Mouse (Mus musculus) heart, embryonic 12.5 days (tissue): ENCODE results near the gene Ica1. TPM values are rescaled to one million over a fixed set of nuclear protein-coding genes. Genes with fewer than 3 reads are reported as not detected.

ENCODE experiments used
- ATAC-seq: fragments of 200-750 bp; cut with Nextera tagmentation; 2 replicates; pipeline ENCODE4 v1.8.0; 2017; ENCODE audit warnings: moderate TSS enrichment, moderate library complexity; ENCODE audit not compliant: insufficient number of reproducible peaks, low FRiP score
- H3K27ac ChIP-seq: fragments of 300-500 bp; sonication (generic); 2 replicates; pipeline ENCODE4 v1.5.1; 2016; ENCODE audit warnings: mild to moderate bottlenecking, moderate library complexity; ENCODE audit not compliant: poor library complexity, severe bottlenecking
- H3K27me3 ChIP-seq: fragments of 300-500 bp; sonication (generic); replicated peaks from 2 replicates; pipeline ENCODE4 v1.6.1; 2016; ENCODE audit warnings: mild to moderate bottlenecking, moderate library complexity
- H3K36me3 ChIP-seq: fragments of 300-500 bp; sonication (generic); 2 replicates; pipeline ENCODE4 v1.6.1; 2016; ENCODE audit warnings: mild to moderate bottlenecking, moderate library complexity
- H3K4me1 ChIP-seq: fragments of 300-500 bp; sonication (generic); replicated peaks from 2 replicates; pipeline ENCODE4 v1.6.1; 2016; ENCODE audit warnings: mild to moderate bottlenecking
- H3K4me2 ChIP-seq: fragments of 300-500 bp; sonication (generic); 2 replicates; pipeline ENCODE4 v1.6.1; 2016; ENCODE audit warnings: mild to moderate bottlenecking, moderate library complexity
- H3K4me3 ChIP-seq: fragments of 300-500 bp; sonication (generic); 2 replicates; pipeline ENCODE4 v1.5.1; 2016; ENCODE audit warnings: mild to moderate bottlenecking
- H3K9ac ChIP-seq: fragments of 300-500 bp; sonication (generic); 2 replicates; pipeline ENCODE4 v1.6.1; 2016; ENCODE audit warnings: mild to moderate bottlenecking, moderate library complexity
- H3K9me3 ChIP-seq: fragments of 300-500 bp; sonication (generic); replicated peaks from 2 replicates; pipeline ENCODE4 v1.6.1; 2016; ENCODE audit warnings: mild to moderate bottlenecking, moderate library complexity
- WGBS: fragments of 180-500 bp; shearing (Covaris S2); methylation state at CpG from one replicate; pipeline ENCODE4 v1.1.7; 2016; 5-methylcytosine and 5-hydroxymethylcytosine counted together
- polyA plus RNA-seq: library from polyadenylated mRNA; unstranded; fragments of >200 nt; fragmentation: Nextera tagmentation; extraction: Ambion mirVana; gene quantifications from 2 replicates; pipeline ENCODE4 v1.2.1, GENCODE M21; 2016

The Ica1 gene
- polyA plus RNA-seq, 1 experiment from 2014 or later: 30.5 TPM

DNA sequence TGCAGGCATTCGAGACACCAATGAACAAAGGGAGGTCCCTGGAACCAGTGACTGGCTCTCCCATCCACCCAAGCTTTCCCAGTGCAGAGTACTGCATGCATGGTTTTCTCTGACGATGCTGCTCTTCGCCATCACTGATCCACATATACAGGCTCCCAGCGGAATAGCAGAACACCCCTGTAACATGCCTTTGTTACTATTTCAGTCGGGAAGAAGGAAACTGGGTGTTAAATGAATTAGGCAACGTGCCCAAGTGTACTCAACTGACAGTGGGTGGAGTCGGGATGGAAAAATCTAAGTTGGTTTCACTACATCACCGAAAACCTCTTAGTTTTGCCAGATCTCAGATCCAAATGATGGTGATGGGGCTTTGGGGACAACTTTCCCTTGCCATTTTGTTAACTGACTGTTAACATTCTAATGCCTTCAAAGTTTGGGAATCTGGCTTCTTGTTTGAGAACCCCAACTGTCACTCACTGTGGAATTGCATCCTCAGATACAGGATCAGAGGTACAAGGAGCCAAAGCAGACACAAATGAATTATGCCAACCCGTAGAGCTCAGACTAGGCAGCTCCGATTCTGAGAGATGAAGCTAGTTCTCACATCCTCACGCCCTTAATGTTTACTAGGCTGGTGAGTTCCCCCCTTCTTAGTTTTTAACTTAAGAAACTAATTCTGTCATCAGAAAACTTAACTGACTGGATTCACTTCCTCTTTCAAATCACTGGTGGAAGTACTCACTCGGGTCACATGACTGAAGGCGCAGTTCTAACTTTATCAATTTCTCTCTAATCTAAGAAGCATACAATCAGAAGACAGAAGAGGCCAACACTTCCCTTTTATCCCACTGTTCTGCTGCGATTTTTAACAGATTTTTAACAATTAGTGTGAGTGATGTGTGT lies 91.4 kb downstream of the Ica1 start:
- no peak overlapping the region for H3K4me2 ChIP-seq

DNA sequence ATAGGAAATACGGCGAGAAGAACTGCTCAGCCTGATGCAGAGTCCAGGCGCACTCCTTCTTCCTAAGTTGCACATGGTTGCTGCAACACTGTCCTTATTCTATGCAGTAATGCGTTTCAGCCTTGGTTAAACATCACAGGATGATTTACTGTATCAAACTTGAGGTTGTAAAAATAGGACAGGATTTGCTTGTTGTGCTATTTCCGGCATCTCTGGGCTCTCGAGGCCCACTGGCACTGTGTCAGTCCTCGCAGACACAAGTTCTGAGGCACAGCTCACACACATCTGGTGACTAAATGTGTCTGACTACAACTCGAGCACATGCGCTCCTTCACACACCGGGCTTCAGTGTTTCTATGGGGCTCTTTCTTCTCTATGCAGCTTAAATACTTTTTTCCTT lies 94.9 kb downstream of the Ica1 start:
- H3K27me3 ChIP-seq: no peaks in the 10 kb centered on the region
- H3K27ac ChIP-seq: no peak overlapping the region
- H3K9me3 ChIP-seq: no peaks in the 10 kb centered on the region
- H3K9ac ChIP-seq: no peak overlapping the region
- ATAC-seq: no peak
- peaks cover 7% of the 10 kb centered on the region; the same call in 1 of the 2 replicates for H3K4me1 ChIP-seq
- H3K36me3 ChIP-seq: no peaks in the 10 kb centered on the region
- H3K4me3 ChIP-seq: no peak overlapping the region
- H3K4me2 ChIP-seq: no peak overlapping the region
- 69% methylated on average over 10 of the region's 10 CpGs for WGBS

More for the DNA sequence above, 91.4 kb downstream of the Ica1 start:
- Histone ChIP-seq H3K9me3 (no peaks in the 10 kb centered on the region), H3K36me3 (no peaks in the 10 kb centered on the region), H3K27me3 (no peaks in the 10 kb centered on the region), H3K9ac (no peak overlapping the region), H3K4me1 (peaks cover 7% of the 10 kb centered on the region; the same call in 1 of the 2 replicates), H3K4me3 (no peak overlapping the region), H3K27ac (no peak overlapping the region)
- 79% methylated on average over 14 of the region's 14 CpGs for WGBS
- ATAC-seq: no peak

DNA sequence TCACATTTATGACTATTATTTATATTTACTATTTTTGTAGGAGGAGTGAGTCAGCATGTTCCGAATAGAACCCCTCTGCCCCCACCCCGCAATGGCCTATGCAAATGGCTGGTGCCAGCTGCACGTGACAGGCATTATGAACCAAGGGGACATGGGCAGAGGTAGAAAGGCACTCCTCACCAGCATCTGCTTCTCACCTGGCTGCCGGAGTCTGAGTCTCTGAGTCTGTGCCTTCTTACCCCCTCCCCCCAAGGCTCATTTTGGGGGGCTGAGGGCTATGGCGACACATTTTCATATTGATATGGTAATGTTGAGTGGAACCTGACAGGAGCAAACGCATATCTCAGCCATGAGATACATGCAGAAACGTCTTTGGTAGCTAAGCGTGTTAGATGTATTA lies 97.4 kb downstream of the Ica1 start:
- peaks cover 7% of the 10 kb centered on the region; the same call in 1 of the 2 replicates for H3K4me1 ChIP-seq
- WGBS: 74% methylated on average over 8 of the region's 8 CpGs

DNA sequence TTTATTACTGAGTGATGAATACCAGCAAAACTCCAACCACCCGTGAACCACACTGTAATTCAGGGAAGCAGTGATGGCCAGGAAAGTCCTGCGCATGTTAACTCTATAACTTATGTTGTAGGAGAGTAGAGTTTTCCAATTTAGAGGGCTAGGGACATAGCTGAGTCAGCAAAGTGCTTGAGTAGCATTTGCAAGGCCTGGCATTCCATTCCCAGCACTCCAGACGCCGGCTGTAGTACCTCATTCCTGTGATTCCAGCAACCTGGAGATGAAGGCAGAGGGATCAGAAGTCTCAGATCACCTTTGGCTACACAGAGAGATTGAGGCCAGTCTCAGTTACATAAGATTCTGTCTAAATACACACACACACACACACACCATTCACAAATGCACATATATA lies 105.3 kb downstream of the Ica1 start:
- H3K4me2 ChIP-seq: no peak overlapping the region
- H3K9ac ChIP-seq: no peak overlapping the region
- no peak overlapping the region for H3K27ac ChIP-seq
- ATAC-seq: no peak
- H3K27me3 ChIP-seq: no peaks in the 10 kb centered on the region
- 0 out of 2 replicates have a peak, but pooled peaks cover 3% of the 10 kb centered on the region for H3K36me3 ChIP-seq
- WGBS: 73% methylated on average over 4 of the region's 4 CpGs
- no peaks in the 10 kb centered on the region for H3K9me3 ChIP-seq
- H3K4me1 ChIP-seq: no peaks in the 10 kb centered on the region
- no peak overlapping the region for H3K4me3 ChIP-seq

More for the DNA sequence above, 97.4 kb downstream of the Ica1 start:
- Histone ChIP-seq H3K27ac (no peak overlapping the region), H3K9ac (no peak overlapping the region), H3K4me3 (no peak overlapping the region), H3K4me2 (no peak overlapping the region), H3K9me3 (no peaks in the 10 kb centered on the region), H3K27me3 (no peaks in the 10 kb centered on the region), H3K36me3 (no peaks in the 10 kb centered on the region)
- ATAC-seq: no peak

DNA sequence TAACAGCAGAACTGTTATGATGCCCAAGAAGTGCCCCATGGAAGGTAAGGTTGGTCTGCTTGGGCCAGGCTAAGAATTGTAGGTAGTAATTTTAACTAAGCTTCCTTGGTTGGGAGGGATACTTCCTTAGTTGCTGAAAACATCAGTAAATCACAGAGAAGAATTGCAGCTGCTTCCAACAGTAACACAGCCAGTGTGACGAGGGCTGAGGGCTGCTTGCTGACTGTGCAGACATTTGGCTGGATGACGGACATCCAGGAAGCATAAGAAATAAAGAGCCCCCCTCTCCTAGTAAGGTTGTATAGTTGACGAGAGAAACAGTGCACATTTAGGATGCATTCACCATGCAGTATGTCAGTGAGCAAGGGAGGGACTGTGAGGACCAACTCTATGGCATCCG lies 108.9 kb downstream of the Ica1 start:
- no peaks in the 10 kb centered on the region for H3K9me3 ChIP-seq
- H3K27ac ChIP-seq: no peak overlapping the region
- no peak overlapping the region for H3K4me2 ChIP-seq
- WGBS: 71% methylated on average over 4 of the region's 4 CpGs
- H3K9ac ChIP-seq: no peak overlapping the region
- no peaks in the 10 kb centered on the region for H3K4me1 ChIP-seq
- ATAC-seq: no peak
- peaks cover 7% of the 10 kb centered on the region; the same call in 1 of the 2 replicates for H3K36me3 ChIP-seq
- H3K4me3 ChIP-seq: no peak overlapping the region
- H3K27me3 ChIP-seq: no peaks in the 10 kb centered on the region

DNA sequence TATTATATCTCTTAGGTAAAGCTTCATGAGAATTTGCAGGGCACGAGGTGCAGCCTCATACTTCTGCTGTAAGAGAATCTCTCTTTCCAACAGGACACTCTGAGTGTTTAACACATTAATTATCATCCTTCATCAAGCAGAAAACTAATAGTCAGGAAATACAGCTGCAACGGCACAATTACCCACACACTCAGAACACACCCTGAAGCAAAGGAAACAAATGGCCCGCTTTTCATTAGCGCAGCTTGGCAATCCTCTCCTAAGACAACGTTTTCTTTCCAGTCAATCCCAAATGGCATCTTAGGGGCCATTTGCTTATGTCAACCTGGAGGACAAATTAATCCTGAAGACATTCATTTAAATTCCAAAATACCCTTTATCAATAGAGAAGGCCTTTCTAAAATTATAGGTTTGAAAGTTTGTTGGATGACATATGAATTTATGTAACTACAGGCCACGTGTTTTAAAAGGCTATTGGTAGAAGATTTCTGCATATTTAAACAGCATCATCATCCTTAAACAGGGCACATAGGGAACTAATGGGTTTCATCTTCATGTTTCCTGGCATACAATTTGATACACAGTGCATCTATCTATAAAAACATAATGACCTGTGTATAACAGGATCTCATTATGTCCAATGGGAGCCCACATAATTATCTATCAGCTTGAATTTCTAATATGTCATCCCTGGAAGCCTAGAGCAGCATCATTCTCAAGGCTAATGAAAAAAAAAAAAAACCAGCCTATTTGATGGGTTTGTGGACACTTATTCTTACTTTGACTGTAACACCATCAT lies 110.1 kb downstream of the Ica1 start:
- no peak for ATAC-seq
- 65% methylated on average over 6 of the region's 6 CpGs for WGBS
- Histone ChIP-seq H3K4me1 (no peaks in the 10 kb centered on the region), H3K4me3 (no peak overlapping the region), H3K27me3 (no peaks in the 10 kb centered on the region), H3K36me3 (peaks cover 7% of the 10 kb centered on the region; the same call in 1 of the 2 replicates), H3K27ac (no peak overlapping the region), H3K4me2 (no peak overlapping the region), H3K9ac (no peak overlapping the region), H3K9me3 (no peaks in the 10 kb centered on the region)

DNA sequence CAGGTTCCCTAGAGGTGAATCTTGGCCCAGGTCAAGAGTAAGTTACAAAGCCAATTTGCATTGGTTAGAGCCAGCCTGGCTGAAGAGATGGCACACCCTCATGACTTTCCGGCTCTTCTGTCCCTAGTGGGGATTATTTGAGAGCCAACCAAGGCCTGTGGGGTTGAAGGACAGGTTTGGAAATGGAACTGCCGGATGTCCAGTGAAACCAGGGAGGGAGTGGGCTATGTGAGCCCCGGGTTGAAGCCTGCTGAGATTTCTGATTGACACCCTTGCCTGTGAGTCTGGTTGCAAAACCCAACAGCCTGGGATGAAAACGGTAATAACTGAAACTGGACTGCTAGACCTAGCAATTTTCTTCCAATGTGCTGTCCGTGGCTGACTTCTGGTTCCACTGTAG lies 112.5 kb downstream of the Ica1 start:
- H3K4me2 ChIP-seq: no peak overlapping the region
- no peaks in the 10 kb centered on the region for H3K27me3 ChIP-seq
- H3K9me3 ChIP-seq: no peaks in the 10 kb centered on the region
- ATAC-seq: no peak
- H3K4me1 ChIP-seq: peaks cover 6% of the 10 kb centered on the region
- H3K27ac ChIP-seq: no peak overlapping the region
- H3K4me3 ChIP-seq: no peak overlapping the region
- H3K36me3 ChIP-seq: peaks cover 7% of the 10 kb centered on the region; the same call in 1 of the 2 replicates
- H3K9ac ChIP-seq: no peak overlapping the region
- 88% methylated on average over 5 of the region's 5 CpGs for WGBS

DNA sequence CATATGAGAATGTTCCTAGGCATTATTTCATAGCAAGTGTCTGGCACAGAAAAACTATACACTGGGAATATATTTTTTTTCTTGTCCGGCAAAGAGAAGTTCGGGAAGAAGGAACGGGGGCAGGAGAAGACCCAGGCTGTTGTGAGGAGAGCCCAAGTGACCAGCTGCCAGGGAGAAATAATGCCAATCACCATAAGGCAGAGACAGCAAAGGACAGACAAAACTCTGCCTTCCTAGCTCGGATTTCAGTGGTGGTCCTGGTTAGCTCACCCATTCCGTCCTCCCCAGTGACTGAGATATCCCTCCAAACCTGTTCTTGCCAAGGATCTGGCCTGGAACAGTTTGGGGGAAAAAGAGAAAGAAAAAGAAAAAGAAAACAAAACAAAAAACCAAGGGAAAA lies 113.3 kb downstream of the Ica1 start:
- no peak overlapping the region for H3K4me2 ChIP-seq
- ATAC-seq: no peak
- H3K4me3 ChIP-seq: no peak overlapping the region
- no peaks in the 10 kb centered on the region for H3K27me3 ChIP-seq
- H3K36me3 ChIP-seq: peaks cover 4% of the 10 kb centered on the region; the same call in 1 of the 2 replicates
- peaks cover 6% of the 10 kb centered on the region for H3K4me1 ChIP-seq
- no peaks in the 10 kb centered on the region for H3K9me3 ChIP-seq
- no peak overlapping the region for H3K27ac ChIP-seq
- H3K9ac ChIP-seq: no peak overlapping the region
- 88% methylated on average over 5 of the region's 5 CpGs for WGBS

DNA sequence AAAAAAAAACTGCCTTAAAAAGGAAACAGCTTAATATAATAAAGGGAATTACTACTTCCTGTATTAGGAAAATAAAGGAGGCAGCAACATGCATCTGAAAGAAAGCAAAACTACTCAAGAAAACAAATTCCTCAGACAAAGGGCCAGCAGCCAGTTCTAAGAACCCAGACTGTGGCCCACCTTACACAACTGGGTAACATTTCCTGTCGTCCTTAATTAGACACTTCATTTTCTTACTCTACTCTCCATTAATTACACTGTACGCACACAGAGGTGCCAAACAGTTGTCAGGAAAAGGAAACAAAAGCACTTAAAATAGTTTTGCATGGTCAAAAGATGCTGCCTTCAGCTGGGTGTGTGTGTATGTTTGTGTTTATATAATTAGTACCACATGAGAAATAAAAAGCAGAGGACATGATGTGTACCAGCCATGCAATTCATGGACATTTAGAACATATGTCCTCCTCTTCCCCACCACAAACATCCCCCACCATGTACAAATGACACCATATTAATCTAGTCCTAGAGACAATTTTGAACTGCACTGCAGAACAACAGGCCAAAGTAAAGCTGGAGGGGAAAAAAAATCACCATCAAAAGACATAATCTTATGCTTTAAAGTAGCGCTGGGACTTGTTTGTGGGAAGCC lies 115.1 kb downstream of the Ica1 start:
- 79% methylated on average over 3 of the region's 3 CpGs for WGBS
- Histone ChIP-seq H3K27ac (no peak overlapping the region), H3K4me1 (peaks cover 19% of the 10 kb centered on the region), H3K27me3 (no peaks in the 10 kb centered on the region), H3K9ac (no peak overlapping the region), H3K9me3 (no peaks in the 10 kb centered on the region), H3K4me2 (no peak overlapping the region), H3K4me3 (no peak overlapping the region), H3K36me3 (peaks cover 4% of the 10 kb centered on the region; the same call in 1 of the 2 replicates)
- ATAC-seq: no peak

DNA sequence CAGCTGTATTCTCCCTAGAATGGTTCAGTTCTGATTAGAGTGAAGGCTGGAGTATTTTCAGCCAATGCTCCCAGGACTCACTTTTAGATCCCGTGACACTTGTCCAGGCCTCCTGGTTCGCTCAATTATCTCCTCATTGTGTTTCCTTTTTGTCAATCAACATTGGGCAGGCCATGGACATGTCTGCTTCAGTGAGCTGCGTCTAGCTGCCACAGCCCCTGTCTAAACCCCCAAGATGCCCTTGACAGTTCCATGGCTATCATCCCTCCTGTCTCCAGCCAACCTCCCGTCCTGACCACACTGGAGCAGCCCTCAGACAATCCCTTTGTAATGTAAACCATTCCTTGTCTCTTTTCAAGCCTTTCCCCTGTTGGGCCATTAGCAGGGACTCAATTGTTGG lies 116.9 kb downstream of the Ica1 start:
- Histone ChIP-seq H3K9ac (no peak overlapping the region), H3K4me1 (peaks cover 23% of the 10 kb centered on the region), H3K9me3 (no peaks in the 10 kb centered on the region), H3K36me3 (peaks cover 6% of the 10 kb centered on the region), H3K27ac (no peak overlapping the region), H3K4me2 (no peak overlapping the region), H3K4me3 (no peak overlapping the region), H3K27me3 (no peaks in the 10 kb centered on the region)
- 34% methylated on average over 4 of the region's 4 CpGs for WGBS
- no peak for ATAC-seq

DNA sequence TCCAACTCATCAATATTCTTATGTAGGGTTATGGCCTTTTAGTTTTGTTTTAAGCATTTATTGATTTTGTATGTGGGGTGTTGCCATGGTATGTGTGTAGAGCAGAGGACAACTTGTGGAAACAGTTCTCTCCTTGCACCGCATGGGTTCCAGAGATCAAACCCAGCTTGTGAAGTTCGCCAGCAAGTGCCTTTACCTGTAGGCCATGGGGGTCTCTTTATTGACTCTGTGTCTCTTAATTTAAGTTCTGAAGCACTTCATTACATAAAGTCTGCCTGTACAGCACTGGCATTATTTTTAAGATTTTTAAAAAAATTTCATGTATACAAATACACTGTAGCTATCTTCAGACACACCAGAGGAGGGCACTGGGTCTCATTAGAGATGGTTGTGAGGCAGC lies 118.2 kb downstream of the Ica1 start:
- WGBS: 86% methylated on average over 2 of the region's 2 CpGs
- H3K4me1 ChIP-seq: peaks cover 23% of the 10 kb centered on the region
- no peak overlapping the region for H3K4me2 ChIP-seq

More for the DNA sequence above, 118.2 kb downstream of the Ica1 start:
- Histone ChIP-seq H3K36me3 (peaks cover 4% of the 10 kb centered on the region; the same call in 1 of the 2 replicates), H3K27ac (no peak overlapping the region), H3K4me3 (no peak overlapping the region), H3K9ac (no peak overlapping the region), H3K9me3 (no peaks in the 10 kb centered on the region), H3K27me3 (no peaks in the 10 kb centered on the region)
- ATAC-seq: no peak
